Mouse (Mus musculus) lung, adult 18-20 months (tissue): ENCODE results near the gene Lrrc32.

Experiments used
- DNase-seq, 2 experiments: peaks; one replicate each; pipeline ENCODE4 v3.0.0; 2022; ENCODE audit warnings: mixed read lengths in 2 of 2

The Lrrc32 gene

DNA sequence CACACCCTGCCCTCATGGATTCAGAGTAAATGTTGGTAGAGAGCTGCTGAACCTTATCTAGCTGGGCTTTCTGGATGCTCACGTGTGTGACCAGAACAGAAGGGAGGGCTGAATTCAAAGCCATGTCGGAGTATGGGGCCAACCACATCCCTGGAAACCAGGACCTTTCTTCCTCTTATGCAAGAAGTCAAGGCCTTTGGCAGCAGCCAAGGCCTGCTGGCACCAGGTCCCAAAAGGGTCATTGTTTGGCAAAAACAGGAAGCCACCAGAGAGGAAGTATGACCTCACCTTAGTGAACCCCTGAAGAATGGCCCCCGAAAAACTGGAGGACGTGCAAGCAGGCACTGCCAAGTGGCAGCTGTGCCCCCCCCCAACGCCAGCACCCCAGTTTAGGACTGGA, 33.5 kb downstream of the Lrrc32 start:
- DNase-seq, result peak; percentile 83 to 85

DNA sequence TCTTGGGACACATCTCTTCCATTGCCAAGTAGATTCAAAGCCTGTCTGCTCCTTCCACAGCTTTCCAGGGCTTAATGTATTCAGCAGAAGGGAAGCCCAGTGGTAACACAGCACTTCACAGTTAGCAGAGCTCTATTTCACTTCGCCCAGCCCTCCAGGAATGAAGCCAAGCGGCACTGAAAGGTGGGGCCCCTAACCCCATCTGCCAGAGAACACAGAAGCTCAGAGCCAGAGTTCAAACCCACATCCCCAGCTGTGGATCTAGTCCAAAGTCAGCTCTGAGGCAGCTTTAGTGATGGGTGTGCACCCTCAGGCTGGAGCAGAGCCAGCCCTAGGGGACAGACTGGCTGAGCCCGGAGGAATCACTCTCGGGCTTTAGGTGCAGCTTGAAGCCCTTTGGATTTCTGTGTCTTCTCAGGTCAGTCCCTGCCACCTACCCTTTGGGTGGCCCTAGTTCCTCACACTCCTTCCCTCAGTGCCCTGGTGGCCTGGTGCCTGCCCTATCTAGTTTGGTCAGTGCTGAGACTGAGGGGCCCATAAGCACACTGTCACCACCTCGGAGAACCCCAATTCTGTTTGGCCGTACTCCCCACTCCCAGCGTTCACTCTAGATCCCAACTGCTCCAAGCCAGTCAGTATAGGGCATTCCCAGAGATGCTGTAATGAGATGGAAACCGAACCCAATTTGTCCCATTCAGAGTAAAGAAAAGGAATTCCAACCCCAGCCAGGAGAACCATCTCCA, 34.2 kb downstream of the Lrrc32 start:
- peak; percentile 67 to 69 for DNase-seq

DNA sequence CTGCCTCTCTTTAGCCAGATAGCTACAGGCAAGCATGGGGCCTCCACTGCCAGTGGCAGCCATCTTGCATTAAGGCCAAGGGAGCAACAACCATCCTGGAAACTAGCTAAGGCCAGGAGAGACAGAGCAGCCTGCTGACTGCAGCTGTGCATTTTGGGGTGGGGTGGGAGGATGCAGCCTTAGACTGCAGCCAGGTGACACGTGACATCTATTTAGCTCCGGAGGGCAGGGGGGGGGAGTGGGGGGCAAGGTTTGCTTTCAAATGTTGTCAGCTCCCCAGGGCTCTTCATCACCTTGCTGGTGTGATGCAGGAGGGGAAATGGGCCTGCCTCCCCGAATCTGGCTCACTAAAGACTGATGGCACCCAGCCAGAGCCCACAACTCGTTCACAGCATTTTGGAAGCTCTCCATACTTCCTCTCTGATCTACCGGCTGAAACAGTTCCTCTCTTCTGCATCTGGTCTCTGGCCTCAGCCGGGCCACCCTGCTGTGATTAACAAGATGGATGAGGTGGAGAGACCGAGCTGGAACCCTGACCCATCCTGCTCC, 34.8 kb downstream of the Lrrc32 start:
- DNase-seq, result peak; percentile 51 to 57

DNA sequence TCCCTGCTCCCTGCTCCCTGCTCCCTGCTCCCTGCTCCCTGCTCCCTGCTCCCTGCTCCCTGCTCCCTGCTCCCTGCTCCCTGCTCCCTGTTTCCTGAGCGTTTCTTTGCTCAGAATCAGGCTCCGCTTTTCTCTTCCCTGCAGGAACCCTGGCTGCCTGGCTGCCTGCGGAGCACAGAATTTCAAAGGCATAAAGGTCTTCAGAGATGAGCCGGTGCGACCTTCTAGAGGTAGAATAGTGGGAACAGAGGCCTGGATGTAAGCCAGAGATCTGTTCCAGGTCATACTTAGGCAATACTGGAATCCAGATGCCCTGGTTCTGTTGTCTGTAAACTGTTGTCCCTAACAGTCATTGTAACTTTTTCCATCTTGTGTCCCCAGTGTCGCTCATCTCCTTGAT, 35.3 kb downstream of the Lrrc32 start:
- no peak for DNase-seq

DNA sequence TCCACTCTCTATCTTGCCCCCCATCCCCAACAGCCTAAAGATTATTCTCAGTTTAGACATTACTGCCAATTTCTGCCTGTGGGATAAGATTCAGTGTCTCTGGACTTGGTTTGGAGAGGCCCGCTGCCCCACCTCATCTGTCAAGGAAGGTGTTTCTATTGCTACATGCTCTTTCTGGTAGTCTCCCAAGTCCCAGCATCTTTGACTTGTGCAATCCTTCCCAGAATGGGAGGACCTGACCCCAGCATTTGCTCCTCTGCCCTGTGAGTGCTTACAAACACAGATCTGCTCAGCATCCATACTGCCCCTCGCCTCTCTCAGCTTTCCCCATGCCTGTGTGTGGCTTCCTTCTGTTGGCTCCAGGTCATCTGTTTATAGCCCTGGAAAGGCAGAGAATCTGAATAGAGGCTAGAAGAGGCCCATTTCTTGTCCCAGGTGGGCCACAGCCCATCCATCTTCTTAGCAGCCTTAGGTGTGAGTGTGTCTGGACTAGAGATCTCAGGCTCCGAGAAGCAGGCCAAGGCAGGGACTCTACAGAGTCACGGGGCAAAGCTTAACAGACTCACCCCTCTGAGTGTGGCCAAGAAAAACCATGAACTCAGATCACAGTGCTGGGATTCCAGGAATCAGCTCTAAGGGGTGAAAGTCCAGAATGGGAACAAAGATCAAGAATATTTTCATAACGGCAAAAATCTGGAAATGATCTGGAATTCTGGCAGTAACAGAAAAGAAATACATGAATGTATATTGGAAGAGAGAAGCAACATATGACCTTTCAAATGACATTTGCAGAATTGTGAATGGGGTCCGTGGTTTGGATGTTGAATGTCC, 36.0 kb downstream of the Lrrc32 start:
- peak in 1 of 2 experiments; percentile 58 for DNase-seq

DNA sequence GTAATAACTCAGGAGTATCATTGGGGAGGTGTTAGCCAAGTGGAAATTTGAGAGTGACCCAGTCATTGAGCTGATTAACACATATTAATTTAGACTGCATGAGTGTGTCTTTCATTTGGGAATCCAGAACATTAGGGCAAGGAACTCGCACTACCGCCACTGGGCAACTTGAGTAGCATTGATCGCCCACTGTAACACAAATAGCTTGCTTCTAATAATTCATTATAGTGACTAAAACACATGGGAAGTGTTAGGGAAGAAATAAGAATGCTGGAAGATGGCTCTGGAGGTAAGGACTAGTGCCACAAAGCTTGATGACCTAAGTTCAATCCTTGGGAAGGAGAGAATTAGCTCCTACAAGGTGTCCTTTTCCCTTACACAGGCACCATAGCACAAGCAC, 38.0 kb downstream of the Lrrc32 start:
- no peak for DNase-seq

DNA sequence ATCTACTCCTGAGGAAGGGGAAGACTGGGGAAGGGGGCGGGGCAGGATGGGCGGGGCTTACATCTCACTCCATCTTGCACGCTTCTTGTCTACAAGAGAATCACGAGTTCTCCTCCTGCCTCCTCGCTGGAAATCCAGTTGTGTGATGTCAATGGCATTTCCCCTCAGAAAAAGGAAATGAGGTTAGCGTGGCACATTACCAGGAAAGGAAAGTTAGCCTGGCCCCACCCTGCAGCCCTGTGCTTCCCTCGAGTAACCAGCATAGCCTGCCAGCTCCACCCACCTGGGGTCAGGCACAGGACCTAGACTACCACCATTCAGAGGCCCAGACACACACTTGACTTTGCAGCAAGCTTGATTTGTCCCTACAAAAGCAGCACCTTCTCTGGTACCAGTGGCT, 42.5 kb downstream of the Lrrc32 start:
- DNase-seq, result peak; percentile 74 to 75

DNA sequence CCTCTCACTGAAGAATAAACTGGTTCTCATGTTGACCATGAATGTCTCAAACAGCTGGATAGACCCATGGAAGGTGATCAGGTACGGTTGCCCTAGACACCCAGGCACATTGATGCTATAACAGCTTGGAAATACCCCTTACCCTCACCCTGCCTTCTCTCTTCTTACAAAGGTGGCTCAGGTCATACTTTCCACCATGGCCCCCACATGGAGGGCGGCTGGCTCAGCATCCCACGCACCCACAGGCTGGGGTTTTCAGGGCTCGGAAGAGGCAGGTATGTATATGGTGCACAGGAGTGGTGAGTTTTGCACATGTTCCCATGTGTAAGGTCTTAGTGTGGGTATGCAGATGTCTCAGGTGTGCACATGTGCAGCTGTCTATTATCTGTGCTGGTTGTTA, 43.9 kb downstream of the Lrrc32 start:
- no peak for DNase-seq

DNA sequence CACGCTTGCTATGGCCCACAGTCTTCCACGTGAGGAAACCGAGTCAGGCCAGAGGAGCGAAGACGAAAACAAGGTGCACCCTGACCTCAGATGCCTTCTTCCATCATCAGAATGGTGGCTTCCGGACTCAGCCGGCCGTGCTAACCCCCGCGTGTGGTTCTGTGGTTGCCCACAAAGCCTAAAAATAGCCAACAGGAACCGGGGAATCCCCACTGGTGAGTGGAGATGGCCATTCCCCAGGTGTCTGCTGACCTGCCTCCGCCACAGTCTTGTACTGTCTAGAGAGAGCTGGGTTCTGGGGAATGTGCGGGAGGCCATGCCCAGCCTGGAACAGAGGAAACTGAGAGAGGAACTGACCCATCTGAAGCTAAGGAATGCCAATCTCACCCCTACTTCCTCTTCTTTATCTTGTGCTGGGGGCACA, 45.4 kb downstream of the Lrrc32 start:
- peak in 1 of 2 experiments; percentile 26 for DNase-seq

DNA sequence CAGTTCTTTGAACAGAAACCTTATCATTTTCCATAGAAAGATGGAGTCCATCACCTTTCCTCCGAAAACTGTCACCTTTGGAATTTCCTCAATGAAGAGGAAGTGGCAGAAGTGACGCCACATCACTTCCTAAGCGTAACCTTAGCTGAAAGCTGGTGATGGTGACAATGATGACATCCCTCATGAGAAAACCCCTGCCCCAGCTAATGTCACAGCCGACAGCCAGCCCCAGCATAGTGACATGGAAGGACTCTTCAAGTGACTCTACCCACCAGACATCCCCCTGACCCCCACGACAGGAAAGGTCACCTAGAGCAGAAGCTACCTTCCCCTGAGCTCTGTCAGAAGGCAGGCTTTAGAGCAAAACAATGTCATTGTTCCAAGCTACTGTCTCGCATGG, 46.1 kb downstream of the Lrrc32 start:
- DNase-seq, result no peak

DNA sequence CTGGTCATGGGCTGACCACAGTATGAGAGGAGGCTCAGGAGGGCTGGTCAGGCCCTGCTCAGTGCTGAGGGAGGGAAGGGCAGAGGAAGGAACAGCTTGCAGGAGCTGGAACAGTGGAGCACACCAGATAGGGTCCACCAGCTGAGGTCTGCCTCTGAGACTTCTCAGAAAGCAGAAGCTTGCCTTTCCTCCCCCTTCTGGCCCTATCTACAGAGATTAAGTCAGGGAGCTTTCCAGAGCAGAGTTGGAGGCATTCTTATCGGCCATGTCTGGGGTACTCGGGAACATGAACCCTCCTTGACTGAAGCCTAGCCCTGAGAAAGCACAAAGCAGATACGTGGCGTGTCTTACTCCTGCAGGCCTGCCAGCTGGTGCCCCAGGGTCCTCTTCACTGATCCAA, 46.8 kb downstream of the Lrrc32 start:
- no peak for DNase-seq

DNA sequence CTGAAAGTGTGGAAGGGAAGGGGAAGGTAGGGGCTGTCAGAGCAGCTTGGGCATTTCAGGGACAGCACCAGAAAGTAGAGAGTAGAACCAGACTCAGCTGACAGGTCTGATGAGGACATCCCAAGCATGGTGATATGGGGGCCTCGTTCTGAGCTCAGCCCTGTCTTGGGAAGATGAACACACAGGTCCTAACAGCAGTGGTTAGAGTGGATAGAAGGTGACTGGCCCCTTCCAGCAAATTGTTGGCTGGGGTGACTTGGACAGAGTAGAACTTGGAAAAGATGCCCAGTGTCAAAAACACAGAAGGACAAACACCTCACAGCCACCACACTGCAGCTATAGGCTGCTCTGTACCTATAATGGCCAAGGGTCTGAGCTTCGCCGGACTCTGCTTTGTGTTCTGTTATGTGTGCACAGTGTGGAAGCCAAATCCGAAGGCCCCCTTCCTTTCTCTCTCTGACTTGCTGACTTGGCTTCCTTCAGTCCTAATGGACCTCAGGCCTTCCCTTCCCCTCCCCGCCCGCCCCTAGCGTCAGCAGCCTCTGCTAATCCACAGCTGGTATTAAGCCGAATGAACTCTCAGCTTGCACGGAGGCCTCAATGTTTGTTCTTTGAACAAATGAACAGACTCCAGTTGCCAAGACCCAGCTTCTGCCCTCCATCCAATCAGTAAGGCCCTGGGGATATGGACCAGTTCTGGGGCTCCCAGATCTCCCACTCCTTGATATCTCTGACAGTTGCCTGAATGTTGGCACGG, 48.3 kb downstream of the Lrrc32 start:
- DNase-seq, result no peak

DNA sequence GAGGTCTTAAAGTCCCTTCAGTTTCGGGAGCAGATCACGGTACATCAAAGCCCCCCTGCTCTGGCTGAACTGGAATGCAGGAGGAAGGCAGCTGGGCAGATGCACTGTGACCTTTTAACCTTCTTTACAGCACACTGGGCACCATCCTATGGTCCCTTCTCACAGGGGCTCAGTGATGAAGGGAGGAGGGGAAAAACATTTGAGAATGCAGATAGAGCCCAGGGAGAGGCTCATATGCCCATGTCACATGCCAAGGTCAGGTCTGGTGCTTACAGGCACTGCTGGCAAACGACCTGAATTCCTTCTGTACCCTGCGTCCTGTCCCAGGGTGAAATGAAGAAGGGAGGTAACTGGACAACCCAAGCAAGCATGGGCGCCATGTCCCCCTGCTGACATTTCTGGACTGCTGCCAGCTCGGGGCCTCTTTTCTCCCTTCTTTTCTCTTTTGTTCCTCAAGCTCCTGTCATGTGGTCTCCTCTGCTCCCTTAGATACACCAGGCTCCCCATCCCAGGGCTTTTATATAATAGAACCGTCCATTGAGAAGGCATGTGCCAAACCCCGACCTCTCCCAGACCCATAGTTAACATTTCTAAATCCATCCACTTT, 49.0 kb downstream of the Lrrc32 start:
- no peak for DNase-seq

DNA sequence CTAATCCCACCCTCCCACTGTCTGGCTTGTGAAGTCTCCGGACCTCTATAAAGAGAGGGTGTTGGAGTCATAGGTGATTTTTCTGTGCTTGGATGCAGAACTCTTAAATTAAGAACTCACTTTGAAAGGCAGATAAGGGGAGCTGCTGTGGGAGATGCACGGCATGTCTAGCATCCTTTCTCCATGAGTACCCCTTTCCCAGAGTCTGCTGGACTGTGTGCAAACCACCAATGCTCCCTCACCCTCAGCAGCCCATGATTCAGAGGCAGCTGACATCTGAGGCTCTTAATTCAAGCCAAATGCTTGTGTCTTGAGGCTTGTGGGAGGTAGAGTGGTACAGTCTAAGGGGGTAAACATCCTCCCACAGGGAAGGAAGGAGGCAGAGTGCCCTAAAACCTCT, 51.8 kb downstream of the Lrrc32 start:
- DNase-seq, result no peak

DNA sequence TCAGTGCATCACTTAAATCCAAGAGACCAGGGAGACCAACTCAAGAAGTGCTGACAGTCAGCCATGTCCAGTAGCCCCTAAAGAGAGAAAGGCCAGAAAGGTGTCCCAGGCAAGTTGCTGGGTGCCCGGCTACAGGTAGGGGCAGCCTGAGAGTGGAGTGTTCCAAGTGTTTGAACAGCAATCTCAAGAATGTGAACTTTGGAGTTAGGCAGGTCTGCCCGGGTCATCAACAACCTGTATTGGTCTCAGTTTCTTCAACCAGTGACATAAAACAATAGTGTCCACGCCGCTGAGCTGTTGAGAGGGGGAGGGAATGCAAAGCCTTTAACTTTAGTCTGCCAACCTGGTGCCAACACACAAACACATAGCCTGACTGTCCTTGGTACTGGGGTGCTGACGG, 52.5 kb downstream of the Lrrc32 start:
- peak; percentile 62 to 76 for DNase-seq

DNA sequence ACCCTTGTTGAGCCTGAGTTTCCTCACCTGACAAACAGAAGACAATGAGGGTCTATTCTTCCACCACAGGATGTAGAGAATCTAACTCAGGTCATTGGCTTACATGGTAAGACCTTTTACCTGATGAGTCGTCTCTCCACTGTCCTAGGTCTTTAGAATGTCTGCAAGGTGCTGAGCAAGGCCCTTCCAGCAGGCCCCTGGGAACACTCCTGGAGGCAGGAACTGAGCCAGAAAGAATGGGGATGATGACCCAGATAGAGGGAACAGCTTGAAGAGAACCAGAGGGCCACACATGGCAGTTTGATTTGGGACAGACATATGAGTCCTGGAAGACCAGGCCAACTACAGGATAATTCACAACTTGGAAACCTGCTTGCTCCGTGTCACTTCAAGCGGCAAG, 53.2 kb downstream of the Lrrc32 start:
- no peak for DNase-seq

DNA sequence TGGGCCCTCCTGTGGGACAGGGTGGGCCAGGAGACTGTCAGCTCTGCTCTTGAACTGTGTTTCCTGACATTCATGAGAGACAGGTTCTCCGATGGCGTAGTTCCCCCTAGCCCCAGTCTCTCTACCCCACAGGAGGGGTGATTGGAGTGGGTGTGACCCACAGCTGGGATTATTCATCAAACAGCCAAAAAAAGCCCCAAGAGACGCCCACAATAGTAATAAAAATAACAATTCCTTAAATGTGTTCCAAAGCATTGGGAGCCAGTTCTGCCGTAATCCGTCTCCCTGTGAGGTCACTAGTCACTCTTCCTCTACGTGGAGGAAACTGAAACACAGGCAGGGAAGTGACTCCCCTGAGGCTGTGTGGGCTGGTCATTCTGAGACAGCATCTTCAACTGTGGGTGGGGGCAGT, 53.7 kb downstream of the Lrrc32 start:
- DNase-seq, result peak in 1 of 2 experiments; percentile 50

DNA sequence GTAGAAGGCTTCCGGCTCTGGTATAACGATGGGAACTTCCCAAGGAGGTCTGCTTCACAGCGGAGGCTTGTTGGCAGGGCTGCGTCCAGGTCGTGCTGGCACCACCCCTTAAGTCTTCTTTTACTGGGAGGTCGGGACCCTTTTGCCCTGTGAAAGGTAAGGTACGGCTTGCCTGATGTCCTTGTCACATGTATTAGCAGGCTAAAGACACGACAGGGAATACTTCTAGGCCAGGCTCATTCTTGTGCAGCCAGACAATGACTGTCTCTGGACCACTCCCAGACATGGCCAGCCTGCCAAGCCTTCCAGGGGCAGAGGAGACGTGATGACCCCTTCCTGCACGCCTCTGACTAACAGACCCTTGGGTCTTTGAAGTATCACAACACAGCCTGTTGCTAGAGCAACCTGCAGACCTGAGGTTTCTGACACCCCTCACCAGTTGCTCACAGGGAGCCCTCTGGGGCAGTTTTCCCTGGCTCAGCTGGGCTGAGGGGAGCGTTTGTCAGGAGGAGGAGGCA, 54.8 kb downstream of the Lrrc32 start:
- DNase-seq, result no peak

DNA sequence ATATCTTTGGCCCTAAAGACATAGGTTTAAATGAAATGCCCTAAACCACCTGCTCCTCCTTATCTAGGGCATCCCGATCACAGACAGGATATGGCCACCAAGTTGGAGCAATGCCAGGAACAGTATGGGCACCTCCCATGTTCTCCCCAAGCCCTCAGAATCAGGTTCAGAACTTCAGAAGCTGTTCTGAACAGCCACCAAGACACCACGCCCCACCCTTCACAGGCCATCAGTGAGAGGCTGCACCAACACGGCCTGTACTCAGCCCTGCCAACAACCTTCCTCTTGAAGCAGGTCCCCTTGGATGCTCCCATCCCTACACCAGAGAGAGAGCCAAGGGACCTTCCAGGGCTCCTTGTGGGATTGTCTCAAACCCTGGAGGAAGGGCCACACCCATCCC, 55.5 kb downstream of the Lrrc32 start:
- no peak for DNase-seq

DNA sequence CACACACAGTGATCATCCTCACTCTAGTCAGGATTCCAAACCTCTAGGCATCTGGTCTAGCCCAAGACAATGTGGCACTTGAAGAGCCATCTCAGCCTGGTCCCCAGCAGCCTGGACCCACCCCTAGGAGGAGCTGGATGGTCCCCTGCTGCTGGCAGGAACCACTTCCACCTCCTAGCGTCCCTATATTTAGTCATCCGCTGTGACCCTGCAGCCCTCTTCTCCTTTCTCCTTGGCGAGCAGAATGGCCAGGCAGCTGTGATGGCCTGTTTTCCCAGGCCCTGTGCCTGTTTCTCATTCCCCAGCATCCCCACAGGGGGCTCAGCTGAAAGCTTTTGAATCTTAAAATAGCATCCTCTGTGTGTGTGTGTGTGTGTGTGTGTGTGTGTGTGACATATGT, 59.8 kb downstream of the Lrrc32 start:
- no peak for DNase-seq

DNA sequence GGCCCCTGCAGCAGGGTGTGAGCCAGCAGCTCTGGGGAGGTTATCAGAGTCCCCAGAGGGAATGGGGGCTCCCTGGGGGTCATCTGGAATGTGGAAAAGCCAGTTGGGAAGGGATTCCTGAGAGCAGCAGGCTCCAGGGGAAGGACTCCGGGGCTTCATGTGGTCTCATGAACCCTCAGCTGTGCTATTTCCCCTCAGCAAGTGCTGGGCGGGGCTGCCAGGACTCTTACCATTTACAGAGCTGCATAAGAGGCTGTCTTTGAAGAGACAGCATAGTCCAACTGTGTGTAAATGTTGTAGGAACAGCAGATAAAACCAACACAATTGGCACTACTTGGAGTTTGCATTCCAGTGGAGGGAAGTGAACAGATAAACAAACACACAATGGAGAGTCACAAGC, 61.5 kb downstream of the Lrrc32 start:
- DNase-seq, result peak; percentile 51 to 70

DNA sequence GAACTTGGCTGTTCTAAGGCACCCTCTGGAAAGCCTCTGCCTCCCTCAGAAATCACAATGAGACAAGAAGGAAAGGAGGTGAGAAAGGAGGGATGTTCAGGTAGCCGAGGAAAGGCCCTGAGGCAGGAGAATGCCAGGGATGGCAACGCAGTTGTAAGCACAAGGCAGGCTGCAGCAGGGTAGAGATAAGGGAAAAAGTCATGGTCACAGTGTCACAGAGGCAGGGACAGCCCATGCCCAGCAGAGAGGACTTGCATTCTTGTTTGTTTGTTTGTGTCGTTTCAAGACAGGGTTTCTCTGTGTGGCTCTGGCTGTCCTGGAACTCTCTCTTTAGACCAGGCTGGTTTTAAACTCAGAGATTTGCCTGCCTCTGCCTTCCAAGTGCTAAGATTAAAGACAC, 62.0 kb downstream of the Lrrc32 start:
- no peak for DNase-seq
